Mouse (Mus musculus) mammary gland, adult 2 months (tissue): ENCODE data around the gene Olfr642. TPM values are rescaled to one million over a fixed set of nuclear protein-coding genes. Genes with fewer than 3 reads are reported as not detected.

Experiments
- polyA plus RNA-seq: library from polyadenylated mRNA; depleted of rRNA; stranded (reverse); fragments of >200 nt; gene quantifications from 2 replicates; pipeline ENCODE4 v1.2.3, GENCODE M21; 2012; ENCODE audit warnings: low replicate concordance; rRNA removed

Gene Olfr642
- not detected in 2 replicates for polyA plus RNA-seq

GRCm38 (mm10) chr7:104052566-104052965, at the start of gene Olfr642:
Gene Olfr642, minus strand, starts transcription at chr7:104052666.

GRCm38 (mm10) chr7:104085365-104085764, 32.9 kb upstream of the Olfr642 start, which contains the start of gene Olfr645:
Gene Olfr645, minus strand, starts transcription at chr7:104085465.

GRCm38 (mm10) chr7:104071769-104072168, 19.3 kb upstream of the Olfr642 start, which contains the start of gene Olfr644:
Gene Olfr644, minus strand, starts transcription at chr7:104071869.

GRCm38 (mm10) chr7:104061345-104061744, 8.9 kb upstream of the Olfr642 start, which contains the start of gene 4930516K23Rik:
Gene 4930516K23Rik, minus strand, starts transcription at chr7:104061445.

GRCm38 (mm10) chr7:104035145-104035544, 17.3 kb downstream of the Olfr642 start, which contains the start of gene Olfr641:
Gene Olfr641, plus strand, starts transcription at chr7:104035445.

GRCm38 (mm10) chr7:104025473-104025872, 27.0 kb downstream of the Olfr642 start, which contains the start of gene Olfr640:
Gene Olfr640, minus strand, starts transcription at chr7:104025573.

GRCm38 (mm10) chr7:104017203-104017602, 35.3 kb downstream of the Olfr642 start, which contains the start of gene Olfr639:
Gene Olfr639, minus strand, starts transcription at chr7:104017303.

GRCm38 (mm10) chr7:103998446-103998845, 54.0 kb downstream of the Olfr642 start, which contains the start of gene Olfr638:
Gene Olfr638, plus strand, starts transcription at chr7:103998746.

Other genes starting within 250 kb of the Olfr642 start
- gene Hbb-bt, start 238.7 kb downstream of the Olfr642 start, polyA plus RNA-seq, result 79.2 and 80.0 TPM in 2 replicates
- gene Hbb-bs, start 224.6 kb downstream of the Olfr642 start, polyA plus RNA-seq, result 783 and 1,033 TPM in 2 replicates
- not detected in 2 replicates for gene Hbb-bh2, start 212.1 kb downstream of the Olfr642 start, polyA plus RNA-seq
- gene Hbb-bh1, start 209.5 kb downstream of the Olfr642 start, polyA plus RNA-seq, result not detected in 2 replicates
- gene Hbb-y, start 199.4 kb downstream of the Olfr642 start, polyA plus RNA-seq, result not detected in 2 replicates
- gene Olfr66, start 166.4 kb downstream of the Olfr642 start, polyA plus RNA-seq, result not detected in 2 replicates
- not detected in 2 replicates for gene Olfr64, start 158.2 kb downstream of the Olfr642 start, polyA plus RNA-seq
- gene Olfr65, start 149.2 kb downstream of the Olfr642 start, polyA plus RNA-seq, result not detected in 2 replicates
- gene Olfr631, start 123.8 kb downstream of the Olfr642 start, polyA plus RNA-seq, result not detected in 2 replicates
- not detected in 2 replicates for gene Olfr632, start 118.3 kb downstream of the Olfr642 start, polyA plus RNA-seq
- not detected in 2 replicates for gene Olfr633, start 108.2 kb downstream of the Olfr642 start, polyA plus RNA-seq
- gene Olfr635, start 81.5 kb downstream of the Olfr642 start, polyA plus RNA-seq, result not detected in 2 replicates
- not detected in 2 replicates for gene Olfr638, start 53.9 kb downstream of the Olfr642 start, polyA plus RNA-seq
- not detected in 2 replicates for gene Olfr639, start 35.4 kb downstream of the Olfr642 start, polyA plus RNA-seq
- gene Olfr640, start 27.1 kb downstream of the Olfr642 start, polyA plus RNA-seq, result not detected in 2 replicates
- gene Olfr641, start 17.2 kb downstream of the Olfr642 start, polyA plus RNA-seq, result not detected in 2 replicates
- not detected in 2 replicates for gene 4930516K23Rik, start 8.8 kb upstream of the Olfr642 start, polyA plus RNA-seq
- gene Olfr644, start 19.2 kb upstream of the Olfr642 start, polyA plus RNA-seq, result not detected in 2 replicates
- not detected in 2 replicates for gene Olfr645, start 32.8 kb upstream of the Olfr642 start, polyA plus RNA-seq
- not detected in 2 replicates for gene Olfr646, start 52.2 kb upstream of the Olfr642 start, polyA plus RNA-seq
- gene Ubqln5, start 77.2 kb upstream of the Olfr642 start, polyA plus RNA-seq, result not detected in 2 replicates
- gene Olfr643, start 84.7 kb upstream of the Olfr642 start, polyA plus RNA-seq, result not detected in 2 replicates
- gene Ubqln3, start 90.6 kb upstream of the Olfr642 start, polyA plus RNA-seq, result not detected in 2 replicates
- gene Ubqlnl, start 97.9 kb upstream of the Olfr642 start, polyA plus RNA-seq, result not detected in 2 replicates
- gene Olfm5, start 112.2 kb upstream of the Olfr642 start, polyA plus RNA-seq, result not detected in 2 replicates
- gene Olfr648, start 130.7 kb upstream of the Olfr642 start, polyA plus RNA-seq, result not detected in 2 replicates
- not detected in 2 replicates for gene Olfr649, start 143.3 kb upstream of the Olfr642 start, polyA plus RNA-seq
- 0.97 and 1.1 TPM in 2 replicates for gene Trim6, start 166.1 kb upstream of the Olfr642 start, polyA plus RNA-seq
- gene Trim34a, start 191.8 kb upstream of the Olfr642 start, polyA plus RNA-seq, result 10.2 and 25.5 TPM in 2 replicates
- gene Trim5, start 235.4 kb upstream of the Olfr642 start, polyA plus RNA-seq, result 0.94 and 2.2 TPM in 2 replicates